Mouse (Mus musculus) midbrain, embryonic 16.5 days (tissue): ENCODE measurements at regions not wholly inside any gene's neighbourhood (a gene's known extent, or its start where the extent isn't known, plus 50 kb on each side); places are given as distances from the start of the nearest gene placed in this dataset.
"Not testable (repeated sequence)": the region's sequence is repeated elsewhere in the genome, so short reads cannot be mapped to it uniquely, and the experiment has no call there.

Experiments
- ATAC-seq: fragments of 200-750 bp; cut with Nextera tagmentation; 2 replicates; pipeline ENCODE4 v1.8.0; 2017; ENCODE audit warnings: moderate TSS enrichment
- H3K27ac ChIP-seq: fragments of 300-500 bp; sonication (generic); 2 replicates; pipeline ENCODE4 v1.5.1; 2014; ENCODE audit warnings: mild to moderate bottlenecking, low read length, mixed read lengths
- H3K27me3 ChIP-seq: fragments of 300-500 bp; sonication (generic); 2 replicates; pipeline ENCODE4 v1.6.1; 2014; ENCODE audit warnings: low read depth, low read length, mixed read lengths; ENCODE audit not compliant: control insufficient read depth, insufficient read depth
- H3K36me3 ChIP-seq: fragments of 300-500 bp; sonication (generic); 2 replicates; pipeline ENCODE4 v1.6.1; 2014; ENCODE audit warnings: mild to moderate bottlenecking, low read length, moderate library complexity, mixed read lengths; ENCODE audit not compliant: control insufficient read depth, insufficient read depth
- H3K4me1 ChIP-seq: fragments of 300-500 bp; sonication (generic); 2 replicates; pipeline ENCODE4 v1.6.1; 2014; ENCODE audit warnings: mild to moderate bottlenecking, low read length, mixed read lengths; ENCODE audit not compliant: control insufficient read depth, insufficient read depth
- H3K4me2 ChIP-seq: fragments of 300-500 bp; sonication (generic); 2 replicates; pipeline ENCODE4 v1.6.1; 2014; ENCODE audit warnings: mild to moderate bottlenecking, low read length, mixed read lengths
- H3K4me3 ChIP-seq: fragments of 300-500 bp; sonication (generic); 2 replicates; pipeline ENCODE4 v1.5.1; 2014; ENCODE audit warnings: low read depth, mild to moderate bottlenecking, low read length, moderate library complexity, mixed read lengths
- H3K9ac ChIP-seq: fragments of 300-500 bp; sonication (generic); 2 replicates; pipeline ENCODE4 v1.6.1; 2014; ENCODE audit warnings: low read depth, low read length, mixed read lengths
- H3K9me3 ChIP-seq: fragments of 300-500 bp; sonication (generic); replicated peaks from 2 replicates; pipeline ENCODE4 v1.6.1; 2014; ENCODE audit warnings: mild to moderate bottlenecking, low read length, mixed read lengths; ENCODE audit not compliant: control insufficient read depth, poor library complexity, severe bottlenecking
- WGBS: fragments of 180-500 bp; shearing (Covaris S2); extraction: QIAGEN DNeasy Blood & Tissue Kit; methylation state at CpG from one replicate; pipeline ENCODE4 v1.1.7; 2014; 5-methylcytosine and 5-hydroxymethylcytosine counted together

DNA sequence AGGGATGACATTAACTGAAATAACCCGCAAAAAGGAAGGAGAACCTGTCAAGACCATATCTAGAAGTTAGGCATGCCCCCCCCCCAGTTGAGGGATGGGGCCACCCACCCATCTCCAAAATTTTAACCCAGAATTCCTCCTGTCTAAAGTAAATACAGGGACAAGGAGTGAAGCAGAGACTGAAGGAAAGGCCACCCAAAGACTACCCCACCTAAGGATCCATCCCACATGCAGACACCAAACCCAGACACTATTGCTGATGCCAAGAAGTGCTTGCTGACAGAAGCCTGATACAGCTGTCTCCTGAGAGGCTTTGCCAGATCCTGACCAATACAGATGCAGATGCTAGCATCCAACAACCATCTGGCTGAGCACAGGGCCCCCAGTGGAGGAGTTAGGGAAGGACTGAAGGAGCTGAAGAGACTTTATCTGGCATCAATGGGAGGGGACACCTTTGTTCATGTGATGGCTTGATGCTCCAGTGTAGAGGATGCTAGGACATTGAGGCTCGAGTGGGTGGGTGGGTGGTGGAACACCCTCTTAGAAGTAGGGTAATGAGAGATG, 379.2 kb upstream of the Ercc4 start:
- not testable (repeated sequence) for H3K27me3 ChIP-seq, ATAC-seq, H3K9ac ChIP-seq, H3K36me3 ChIP-seq, H3K9me3 ChIP-seq, H3K27ac ChIP-seq, H3K4me3 ChIP-seq, H3K4me1 ChIP-seq, H3K4me2 ChIP-seq
- WGBS, result 77% methylated on average over 2 of the region's 2 CpGs

GRCm38 (mm10) chr16:12731588-12731987, 377.9 kb upstream of the Ercc4 start:
- Histone ChIP-seq H3K4me1 (no peaks in the 10 kb centered on the region), H3K4me3 (no peak overlapping the region), H3K36me3 (no peaks in the 10 kb centered on the region), H3K9me3 (no peaks in the 10 kb centered on the region), H3K4me2 (no peak overlapping the region), H3K9ac (no peak overlapping the region), H3K27me3 (no peaks in the 10 kb centered on the region), H3K27ac (no peak overlapping the region)
- no peak for ATAC-seq
- 95% methylated on average over 2 of the region's 2 CpGs for WGBS

- Histone ChIP-seq H3K9me3 (no peaks in the 10 kb centered on the region), H3K9ac (no peak overlapping the region), H3K4me1 (no peaks in the 10 kb centered on the region), H3K27me3 (no peaks in the 10 kb centered on the region), H3K4me3 (no peak overlapping the region), H3K4me2 (no peak overlapping the region), H3K36me3 (no peaks in the 10 kb centered on the region), H3K27ac (no peak overlapping the region)
- ATAC-seq, result no peak
These were observed 367.0 kb upstream of the Ercc4 start for GRCm38 (mm10) chr16:12742472-12742871.

GRCm38 (mm10) chr16:12753181-12753580, 356.3 kb upstream of the Ercc4 start:
- ATAC-seq, result no peak
- Histone ChIP-seq H3K27me3 (no peaks in the 10 kb centered on the region), H3K9ac (no peak overlapping the region), H3K36me3 (no peaks in the 10 kb centered on the region), H3K4me2 (no peak overlapping the region), H3K27ac (no peak overlapping the region), H3K4me3 (no peak overlapping the region), H3K4me1 (no peaks in the 10 kb centered on the region), H3K9me3 (no peaks in the 10 kb centered on the region)
- 95% methylated on average over 3 of the region's 3 CpGs for WGBS

- no peaks in the 10 kb centered on the region for H3K4me1 ChIP-seq
- no peak overlapping the region for H3K27ac ChIP-seq
- ATAC-seq, result no peak
- H3K27me3 ChIP-seq, result no peaks in the 10 kb centered on the region
- no peak overlapping the region for H3K4me2 ChIP-seq
- no peaks in the 10 kb centered on the region for H3K9me3 ChIP-seq
- H3K9ac ChIP-seq, result no peak overlapping the region
- no peak overlapping the region for H3K4me3 ChIP-seq
- H3K36me3 ChIP-seq, result no peaks in the 10 kb centered on the region
These were observed 355.1 kb upstream of the Ercc4 start for GRCm38 (mm10) chr16:12754361-12754760.

- H3K9ac ChIP-seq, result no peak overlapping the region
- no peak overlapping the region for H3K4me3 ChIP-seq
- H3K27ac ChIP-seq, result no peak overlapping the region
- no peaks in the 10 kb centered on the region for H3K27me3 ChIP-seq
- no peak overlapping the region for H3K4me2 ChIP-seq
- H3K4me1 ChIP-seq, result no peaks in the 10 kb centered on the region
- no peak for ATAC-seq
- no peaks in the 10 kb centered on the region for H3K36me3 ChIP-seq
- H3K9me3 ChIP-seq, result no peaks in the 10 kb centered on the region
- WGBS, result 86% methylated on average over 4 of the region's 4 CpGs
These were observed 350.9 kb upstream of the Ercc4 start for GRCm38 (mm10) chr16:12758594-12758993.

GRCm38 (mm10) chr16:12764166-12764565, 345.3 kb upstream of the Ercc4 start:
- no peak overlapping the region for H3K4me2 ChIP-seq
- no peaks in the 10 kb centered on the region for H3K27me3 ChIP-seq
- no peak for ATAC-seq
- WGBS, result 93% methylated on average over 1 of the region's 1 CpGs
- H3K9ac ChIP-seq, result no peak overlapping the region
- H3K4me1 ChIP-seq, result no peaks in the 10 kb centered on the region
- H3K4me3 ChIP-seq, result no peak overlapping the region
- H3K27ac ChIP-seq, result no peak overlapping the region
- H3K36me3 ChIP-seq, result no peaks in the 10 kb centered on the region
- H3K9me3 ChIP-seq, result no peaks in the 10 kb centered on the region

- Histone ChIP-seq H3K4me2 (no peak overlapping the region), H3K4me1 (no peaks in the 10 kb centered on the region)
- 91% methylated on average over 1 of the region's 1 CpGs for WGBS
These were observed 344.9 kb upstream of the Ercc4 start for GRCm38 (mm10) chr16:12764608-12765007.

GRCm38 (mm10) chr16:12766846-12767245, 342.6 kb upstream of the Ercc4 start:
- Histone ChIP-seq H3K36me3 (no peaks in the 10 kb centered on the region), H3K9ac (no peak overlapping the region), H3K4me2 (no peak overlapping the region), H3K4me3 (no peak overlapping the region), H3K4me1 (no peaks in the 10 kb centered on the region), H3K9me3 (no peaks in the 10 kb centered on the region), H3K27ac (no peak overlapping the region), H3K27me3 (no peaks in the 10 kb centered on the region)
- WGBS, result 84% methylated on average over 7 of the region's 7 CpGs
- no peak for ATAC-seq

More at GRCm38 (mm10) chr16:12764608-12765007, 344.9 kb upstream of the Ercc4 start:
- no peaks in the 10 kb centered on the region for H3K27me3 ChIP-seq
- no peaks in the 10 kb centered on the region for H3K36me3 ChIP-seq
- H3K9ac ChIP-seq, result no peak overlapping the region
- H3K27ac ChIP-seq, result no peak overlapping the region
- ATAC-seq, result no peak
- no peak overlapping the region for H3K4me3 ChIP-seq
- no peaks in the 10 kb centered on the region for H3K9me3 ChIP-seq
